Mouse (Mus musculus) liver, embryonic 18 days (tissue): ENCODE results near the gene Ypel2. TPM values are rescaled to one million over a fixed set of nuclear protein-coding genes. Genes with fewer than 3 reads are reported as not detected.

ENCODE experiments used
- polyA plus RNA-seq: library from polyadenylated mRNA; depleted of rRNA; stranded (reverse); fragments of >200 nt; gene quantifications from 2 replicates; pipeline ENCODE4 v1.2.3, GENCODE M21; 2012; rRNA removed

The Ypel2 gene
- polyA plus RNA-seq: 2.3 and 2.5 TPM in 2 replicates

DNA sequence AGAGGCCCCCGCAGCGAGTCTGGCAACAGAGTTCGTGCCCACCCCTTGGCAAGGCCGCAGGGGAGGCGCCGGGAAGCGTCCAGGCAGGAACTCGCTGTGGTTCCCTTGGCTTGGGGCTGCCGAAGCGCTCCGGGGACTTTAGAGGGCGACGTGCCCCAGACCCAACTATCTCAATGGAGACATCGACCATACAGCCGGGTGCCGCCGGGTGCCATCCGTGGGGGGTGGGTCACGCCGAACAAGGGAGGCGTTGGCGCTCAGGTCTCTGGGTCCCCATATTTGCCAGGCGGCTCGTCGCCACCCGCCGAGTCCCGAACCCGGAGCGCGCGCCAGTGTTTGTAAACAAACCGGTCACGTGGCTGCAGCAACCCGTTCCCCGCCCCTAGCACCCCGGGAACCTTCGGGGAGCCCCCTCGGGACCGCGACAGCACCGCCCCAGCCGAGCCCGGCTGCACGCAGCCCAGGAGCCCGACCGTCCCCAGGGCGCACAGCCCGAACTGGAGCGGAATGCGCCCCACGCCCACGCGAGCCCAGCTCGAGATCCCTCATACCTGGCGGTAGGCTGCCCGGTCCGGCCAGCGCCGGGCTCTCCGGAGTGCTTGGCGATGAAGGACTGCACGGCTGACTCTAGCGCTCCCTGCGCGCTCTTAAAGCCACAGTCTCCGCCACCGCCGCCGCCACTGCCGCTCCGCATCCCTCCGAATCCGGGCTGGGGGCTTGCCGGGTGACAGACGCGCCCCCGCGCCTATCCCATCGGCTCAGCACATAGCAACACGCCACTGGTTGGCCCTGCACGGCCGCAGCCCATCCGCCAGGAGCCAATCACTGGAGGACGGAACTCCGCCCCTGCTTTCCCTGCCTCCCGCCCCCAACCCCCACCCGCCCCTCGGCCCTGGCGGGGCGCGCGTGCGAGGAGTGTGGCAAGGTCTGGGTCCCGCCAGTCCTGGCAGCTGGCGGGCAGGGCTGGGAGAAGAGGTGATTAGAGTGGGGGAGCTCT is at the start of gene Ypel2:
Gene Ypel2 (minus strand): TSS at position 667 of the 997 bp plus-strand sequence.

Other genes with a start within 250 kb of the Ypel2 start
- 54.9 and 56.2 TPM in 2 replicates for gene Cltc, start 236.1 kb downstream of the Ypel2 start, polyA plus RNA-seq
- gene Dhx40, start 186.0 kb downstream of the Ypel2 start, polyA plus RNA-seq: 4.9 and 5.0 TPM in 2 replicates
- gene Gdpd1, start 80.4 kb upstream of the Ypel2 start, polyA plus RNA-seq: 1.2 and 1.3 TPM in 2 replicates
- 5.3 and 5.6 TPM in 2 replicates for gene Smg8, start 93.1 kb upstream of the Ypel2 start, polyA plus RNA-seq
- 4.7 and 5.9 TPM in 2 replicates for gene Prr11, start 115.0 kb upstream of the Ypel2 start, polyA plus RNA-seq
- 10.2 and 10.5 TPM in 2 replicates for gene Ska2, start 115.5 kb upstream of the Ypel2 start, polyA plus RNA-seq
- 4.7 and 5.0 TPM in 2 replicates for gene Trim37, start 133.4 kb upstream of the Ypel2 start, polyA plus RNA-seq